In genomic region chr19:10948416-10948815, GRCm38 (mm10) we compare ENCODE assay signal across 9 mouse cellular contexts. TPM values are rescaled to one million over a fixed set of nuclear protein-coding genes. Genes with fewer than 3 reads are reported as not detected.
DNase-seq lines count a peak whose midpoint lies in the region; ATAC-seq lines count a peak whose summit lies in the region.
"Had no signal": no experiment of that assay in that cellular context is flagged by ENCODE, and none has a peak within 500 bp of the region (broad histone marks: within the 10 kb centered on the region; RNA-seq: fewer than 3 reads in every experiment).

No protein-coding gene starts in this region.

- H3K9me3 ChIP-seq in heart, embryonic 12.5 days (replicated peaks) = no peaks in the 10 kb centered on the region
- H3K9me3 ChIP-seq in hindbrain, embryonic 10.5 days = no peaks in the 10 kb centered on the region

- no peaks in the 10 kb centered on the region for H3K27me3 ChIP-seq in heart, embryonic 12.5 days (replicated peaks)
- no peaks in the 10 kb centered on the region for H3K27me3 ChIP-seq in hindbrain, embryonic 10.5 days (ENCODE audit: insufficient read depth, poor library complexity, severe bottlenecking)

- H3K27ac ChIP-seq in heart, embryonic 12.5 days (ENCODE audit: poor library complexity, severe bottlenecking) = 0 out of 2 replicates have a peak overlapping the region, but pooled peaks have one; percentile 4
- no peak overlapping the region for H3K27ac ChIP-seq in brown adipose tissue, adult 24 weeks (replicated peaks; ENCODE audit: low read depth, low read length)
- H3K27ac ChIP-seq in hindbrain, embryonic 10.5 days = peak overlapping the region; percentile 82

- peak overlapping the region; percentile 92 for H3K4me3 ChIP-seq in heart, embryonic 12.5 days
- H3K4me3 ChIP-seq in brown adipose tissue, adult 24 weeks (ENCODE audit: insufficient read depth, low read depth, low read length) = peak overlapping the region; percentile 94
- H3K4me3 ChIP-seq in hindbrain, embryonic 10.5 days = peak overlapping the region; percentile 98

- H3K4me1 ChIP-seq in heart, embryonic 12.5 days (replicated peaks) = peaks cover 46% of the 10 kb centered on the region
- 0 out of 2 replicates have a peak, but pooled peaks cover 7% of the 10 kb centered on the region for H3K4me1 ChIP-seq in brown adipose tissue, adult 24 weeks (ENCODE audit: control insufficient read depth, insufficient read depth, insufficient read length, low read length)
- H3K4me1 ChIP-seq in hindbrain, embryonic 10.5 days (replicated peaks) = peaks cover 44% of the 10 kb centered on the region

- peak overlapping the region; percentile 100 for H3K4me2 ChIP-seq in heart, embryonic 12.5 days

- DNase-seq in heart, adult 8-10 months (ENCODE audit: low spot score) = no peak
- peak; percentile 28 to 35 for DNase-seq in B cell, adult 2 months
- no peak for DNase-seq in hindbrain, embryonic 10.5 days (ENCODE audit: low spot score)
- DNase-seq in lung, postnatal 10 days = peak; percentile 8
- peak; percentile 62 for DNase-seq in testis, postnatal 10 days (ENCODE audit: low spot score)
- DNase-seq in layer of hippocampus, postnatal 25 days (ENCODE audit: extremely low spot score in 1 of 2, low spot score in 1 of 2) = no peak

- peak overlapping the region; percentile 94 for H3K9ac ChIP-seq in heart, embryonic 12.5 days

- ATAC-seq in heart, embryonic 12.5 days (ENCODE audit: insufficient number of reproducible peaks, low FRiP score) = no peak

- peaks cover 21% of the 10 kb centered on the region for H3K36me3 ChIP-seq in heart, embryonic 12.5 days
- peaks cover 36% of the 10 kb centered on the region for H3K36me3 ChIP-seq in hindbrain, embryonic 10.5 days

- under 1% methylated on average over 20 of the region's 20 CpGs for WGBS in heart, embryonic 12.5 days
- under 1% methylated on average over 20 of the region's 20 CpGs for WGBS in hindbrain, embryonic 10.5 days

RNA-seq across cellular contexts. Expression of gene Ccdc86, which starts 0.7 kb away (rescaled TPM):
- 20.1 and 21.6 TPM in 2 replicates for polyA plus RNA-seq in heart, embryonic 12.5 days (2016; fragmentation: Nextera tagmentation; extraction: Ambion mirVana)
- 1 to 10 TPM; 5.6 to 7.3 (median 6.4) TPM for total RNA-seq in heart, adult 8-10 months (2022)
- polyA plus RNA-seq in brown adipose tissue, adult 24 weeks (2012; ENCODE audit: insufficient read depth, insufficient read length, missing spikeins) = 3.8 and 4.0 TPM in 2 replicates
- 31.7 and 38.5 TPM in 2 replicates for polyA plus RNA-seq in hindbrain, embryonic 10.5 days (2016; fragmentation: Nextera tagmentation; extraction: Ambion mirVana)
- total RNA-seq in layer of hippocampus, postnatal 25 days (2021) = 1 to 10 TPM; 7.8 to 9.4 TPM

RNA-seq across cellular contexts. Expression of gene Ptgdr2, which starts 11.5 kb away (rescaled TPM):
- polyA plus RNA-seq in heart, embryonic 12.5 days (2016; fragmentation: Nextera tagmentation; extraction: Ambion mirVana) = 0.09 TPM in 1 of 2 replicates, not detected in the other
- total RNA-seq in heart, adult 8-10 months (2022) = under 1 TPM in 1 of 4 experiments, not detected in 3; 0.19 TPM
- not detected in 2 replicates for polyA plus RNA-seq in brown adipose tissue, adult 24 weeks (2012; ENCODE audit: insufficient read depth, insufficient read length, missing spikeins)
- not detected in 2 replicates for polyA plus RNA-seq in hindbrain, embryonic 10.5 days (2016; fragmentation: Nextera tagmentation; extraction: Ambion mirVana)
- under 1 TPM; 0.22 to 0.26 TPM for total RNA-seq in layer of hippocampus, postnatal 25 days (2021)

RNA-seq across cellular contexts. Expression of gene Ms4a10, which starts 26.1 kb away (rescaled TPM):
- polyA plus RNA-seq in heart, embryonic 12.5 days (2016; fragmentation: Nextera tagmentation; extraction: Ambion mirVana) = not detected in 2 replicates
- not detected for total RNA-seq in heart, adult 8-10 months (2022)
- polyA plus RNA-seq in brown adipose tissue, adult 24 weeks (2012; ENCODE audit: insufficient read depth, insufficient read length, missing spikeins) = not detected in 2 replicates
- not detected in 2 replicates for polyA plus RNA-seq in hindbrain, embryonic 10.5 days (2016; fragmentation: Nextera tagmentation; extraction: Ambion mirVana)
- total RNA-seq in layer of hippocampus, postnatal 25 days (2021) = not detected
- polyA plus RNA-seq: brain, embryonic 14.5 days had no signal

RNA-seq across cellular contexts. Expression of gene Zp1, which starts 28.0 kb away (rescaled TPM):
- not detected in 2 replicates for polyA plus RNA-seq in heart, embryonic 12.5 days (2016; fragmentation: Nextera tagmentation; extraction: Ambion mirVana)
- not detected for total RNA-seq in heart, adult 8-10 months (2022)
- polyA plus RNA-seq in brown adipose tissue, adult 24 weeks (2012; ENCODE audit: insufficient read depth, insufficient read length, missing spikeins) = not detected in 2 replicates
- 0.08 TPM in 1 of 2 replicates, not detected in the other for polyA plus RNA-seq in hindbrain, embryonic 10.5 days (2016; fragmentation: Nextera tagmentation; extraction: Ambion mirVana)
- not detected for total RNA-seq in layer of hippocampus, postnatal 25 days (2021)

RNA-seq across cellular contexts. Expression of gene Ms4a15, which starts 44.6 kb away (rescaled TPM):
- not detected in 2 replicates for polyA plus RNA-seq in heart, embryonic 12.5 days (2016; fragmentation: Nextera tagmentation; extraction: Ambion mirVana)
- total RNA-seq in heart, adult 8-10 months (2022) = not detected
- polyA plus RNA-seq in brown adipose tissue, adult 24 weeks (2012; ENCODE audit: insufficient read depth, insufficient read length, missing spikeins) = not detected in 2 replicates
- not detected in 2 replicates for polyA plus RNA-seq in hindbrain, embryonic 10.5 days (2016; fragmentation: Nextera tagmentation; extraction: Ambion mirVana)
- total RNA-seq in layer of hippocampus, postnatal 25 days (2021) = not detected
- polyA plus RNA-seq: brain, embryonic 14.5 days had no signal

Comparison
In these comparisons a context has a peak if more than half of its experiments do, and no peak if none do; other contexts are left out.
1. DNase-seq: peak in B cell, adult 2 months (2 of 2), lung, postnatal 10 days (single experiment) and testis, postnatal 10 days (single experiment); none in heart, adult 8-10 months (single experiment), hindbrain, embryonic 10.5 days (single experiment) and layer of hippocampus, postnatal 25 days (0 of 2).
2. Peak in every context shown above with its lines, with median percentiles within 50 percentile points of each other: H3K4me3 ChIP-seq.